Mouse (Mus musculus) ZHBTc4 (cell line): ENCODE results near the gene Gm14851.
"Not testable (repeated sequence)": the region's sequence is repeated elsewhere in the genome, so short reads cannot be mapped to it uniquely, and the experiment has no call there.

Source experiments
- DNase-seq: peaks from one replicate; pipeline ENCODE4 v3.0.0-alpha.2; 2011; ENCODE audit warnings: low read depth, low spot score

The Gm14851 gene

GRCm38 (mm10) chr8:21095950-21096349, at the start of gene Gm14851:
Gene Gm14851 (minus strand): TSS chr8:21096050.
- DNase-seq: not testable (repeated sequence)

GRCm38 (mm10) chr8:21134342-21134741, 38.5 kb upstream of the Gm14851 start, which contains the start of gene Defa30:
Gene Defa30 (plus strand): TSS chr8:21134642.
- DNase-seq: not testable (repeated sequence)

- DNase-seq: peak; percentile 86
These were observed 2.7 kb downstream of the Gm14851 start for GRCm38 (mm10) chr8:21093106-21093505.

- DNase-seq: not testable (repeated sequence)
These were observed 11.7 kb downstream of the Gm14851 start, which contains the start of gene Defa25 for GRCm38 (mm10) chr8:21084142-21084541. Gene Defa25 (plus strand): TSS chr8:21084442.

- not testable (repeated sequence) for DNase-seq
These were observed 31.1 kb downstream of the Gm14851 start, which contains the start of gene Defa35 for GRCm38 (mm10) chr8:21064738-21065137. Gene Defa35 (plus strand): TSS chr8:21065038.

GRCm38 (mm10) chr8:21054747-21055146, 41.1 kb downstream of the Gm14851 start, which contains the start of gene Defa23:
Gene Defa23 (plus strand): TSS chr8:21055047.
- not testable (repeated sequence) for DNase-seq
